Mouse (Mus musculus) heart, embryonic 12.5 days (tissue): ENCODE results near the gene Adgrg1. TPM values are rescaled to one million over a fixed set of nuclear protein-coding genes. Genes with fewer than 3 reads are reported as not detected.

Source experiments
- ATAC-seq: fragments of 200-750 bp; cut with Nextera tagmentation; 2 replicates; pipeline ENCODE4 v1.8.0; 2017; ENCODE audit warnings: moderate TSS enrichment, moderate library complexity; ENCODE audit not compliant: insufficient number of reproducible peaks, low FRiP score
- H3K27ac ChIP-seq: fragments of 300-500 bp; sonication (generic); 2 replicates; pipeline ENCODE4 v1.5.1; 2016; ENCODE audit warnings: mild to moderate bottlenecking, moderate library complexity; ENCODE audit not compliant: poor library complexity, severe bottlenecking
- H3K27me3 ChIP-seq: fragments of 300-500 bp; sonication (generic); replicated peaks from 2 replicates; pipeline ENCODE4 v1.6.1; 2016; ENCODE audit warnings: mild to moderate bottlenecking, moderate library complexity
- H3K36me3 ChIP-seq: fragments of 300-500 bp; sonication (generic); 2 replicates; pipeline ENCODE4 v1.6.1; 2016; ENCODE audit warnings: mild to moderate bottlenecking, moderate library complexity
- H3K4me1 ChIP-seq: fragments of 300-500 bp; sonication (generic); replicated peaks from 2 replicates; pipeline ENCODE4 v1.6.1; 2016; ENCODE audit warnings: mild to moderate bottlenecking
- H3K4me2 ChIP-seq: fragments of 300-500 bp; sonication (generic); 2 replicates; pipeline ENCODE4 v1.6.1; 2016; ENCODE audit warnings: mild to moderate bottlenecking, moderate library complexity
- H3K4me3 ChIP-seq: fragments of 300-500 bp; sonication (generic); 2 replicates; pipeline ENCODE4 v1.5.1; 2016; ENCODE audit warnings: mild to moderate bottlenecking
- H3K9ac ChIP-seq: fragments of 300-500 bp; sonication (generic); 2 replicates; pipeline ENCODE4 v1.6.1; 2016; ENCODE audit warnings: mild to moderate bottlenecking, moderate library complexity
- H3K9me3 ChIP-seq: fragments of 300-500 bp; sonication (generic); replicated peaks from 2 replicates; pipeline ENCODE4 v1.6.1; 2016; ENCODE audit warnings: mild to moderate bottlenecking, moderate library complexity
- WGBS: fragments of 180-500 bp; shearing (Covaris S2); methylation state at CpG from one replicate; pipeline ENCODE4 v1.1.7; 2016; 5-methylcytosine and 5-hydroxymethylcytosine counted together
- polyA plus RNA-seq: library from polyadenylated mRNA; unstranded; fragments of >200 nt; fragmentation: Nextera tagmentation; extraction: Ambion mirVana; gene quantifications from 2 replicates; pipeline ENCODE4 v1.2.1, GENCODE M21; 2016

The Adgrg1 gene
- polyA plus RNA-seq: 4.9 and 6.0 TPM in 2 replicates

GRCm38 (mm10) chr8:94974467-94975165 is at the start of gene Adgrg1:
Gene Adgrg1, plus strand, starts transcription at chr8:94974751.
- Histone ChIP-seq H3K4me1 (peaks cover 17% of the 10 kb centered on the region), H3K27me3 (peaks cover 53% of the 10 kb centered on the region), H3K4me2 (no peak within 1 kb of the TSS), H3K9ac (no peak within 1 kb of the TSS), H3K9me3 (no peaks in the 10 kb centered on the region), H3K27ac (no peak within 1 kb of the TSS), H3K4me3 (no peak within 1 kb of the TSS), H3K36me3 (no peaks in the 10 kb centered on the region)
- 41% methylated on average over 7 of the region's 7 CpGs for WGBS
- no peak for ATAC-seq

GRCm38 (mm10) chr8:94928227-94928626 is 46.3 kb upstream of the Adgrg1 start:
- H3K4me1 ChIP-seq: peaks cover 3% of the 10 kb centered on the region; the same call in 1 of the 2 replicates
- WGBS: 80% methylated on average over 3 of the region's 3 CpGs
- no peak overlapping the region for H3K4me2 ChIP-seq
- no peak overlapping the region for H3K9ac ChIP-seq
- H3K9me3 ChIP-seq: no peaks in the 10 kb centered on the region
- H3K27ac ChIP-seq: no peak overlapping the region
- no peak for ATAC-seq
- H3K36me3 ChIP-seq: no peaks in the 10 kb centered on the region
- no peaks in the 10 kb centered on the region for H3K27me3 ChIP-seq
- H3K4me3 ChIP-seq: no peak overlapping the region

GRCm38 (mm10) chr8:94933918-94934317 is 40.6 kb upstream of the Adgrg1 start:
- no peak for ATAC-seq
- no peaks in the 10 kb centered on the region for H3K9me3 ChIP-seq
- H3K27ac ChIP-seq: no peak overlapping the region
- H3K4me3 ChIP-seq: no peak overlapping the region
- H3K4me2 ChIP-seq: no peak overlapping the region
- no peaks in the 10 kb centered on the region for H3K36me3 ChIP-seq
- peaks cover 26% of the 10 kb centered on the region for H3K27me3 ChIP-seq
- H3K9ac ChIP-seq: no peak overlapping the region
- H3K4me1 ChIP-seq: no peaks in the 10 kb centered on the region
- 47% methylated on average over 5 of the region's 5 CpGs for WGBS

GRCm38 (mm10) chr8:94935172-94935571 is 39.4 kb upstream of the Adgrg1 start:
- ATAC-seq: no peak
- WGBS: 74% methylated on average over 3 of the region's 3 CpGs
- peaks cover 26% of the 10 kb centered on the region for H3K27me3 ChIP-seq

GRCm38 (mm10) chr8:94942566-94942965 is 32.0 kb upstream of the Adgrg1 start:
- Histone ChIP-seq H3K27ac (no peak overlapping the region), H3K4me1 (no peaks in the 10 kb centered on the region), H3K4me3 (no peak overlapping the region), H3K9ac (no peak overlapping the region), H3K27me3 (peaks cover 35% of the 10 kb centered on the region), H3K4me2 (no peak overlapping the region), H3K9me3 (no peaks in the 10 kb centered on the region), H3K36me3 (no peaks in the 10 kb centered on the region)
- no peak for ATAC-seq
- WGBS: 10% methylated on average over 6 of the region's 6 CpGs

More at GRCm38 (mm10) chr8:94935172-94935571, 39.4 kb upstream of the Adgrg1 start:
- no peaks in the 10 kb centered on the region for H3K4me1 ChIP-seq
- H3K4me2 ChIP-seq: no peak overlapping the region
- no peak overlapping the region for H3K4me3 ChIP-seq
- H3K9me3 ChIP-seq: no peaks in the 10 kb centered on the region
- no peak overlapping the region for H3K9ac ChIP-seq
- H3K36me3 ChIP-seq: no peaks in the 10 kb centered on the region
- no peak overlapping the region for H3K27ac ChIP-seq

- WGBS: 48% methylated on average over 6 of the region's 6 CpGs
- no peak for ATAC-seq
- no peak overlapping the region for H3K4me3 ChIP-seq
Measured at GRCm38 (mm10) chr8:94945185-94945584, 29.4 kb upstream of the Adgrg1 start.

GRCm38 (mm10) chr8:94948421-94948820 is 26.1 kb upstream of the Adgrg1 start:
- WGBS: 80% methylated on average over 4 of the region's 4 CpGs
- Histone ChIP-seq H3K9ac (no peak overlapping the region), H3K27me3 (peaks cover 14% of the 10 kb centered on the region; the same call in 1 of the 2 replicates), H3K27ac (no peak overlapping the region), H3K36me3 (no peaks in the 10 kb centered on the region), H3K9me3 (no peaks in the 10 kb centered on the region), H3K4me1 (peaks cover under 1% of the 10 kb centered on the region; the same call in 1 of the 2 replicates), H3K4me3 (no peak overlapping the region), H3K4me2 (no peak overlapping the region)
- ATAC-seq: no peak

More at GRCm38 (mm10) chr8:94945185-94945584, 29.4 kb upstream of the Adgrg1 start:
- Histone ChIP-seq H3K9me3 (no peaks in the 10 kb centered on the region), H3K27ac (no peak overlapping the region), H3K9ac (no peak overlapping the region), H3K4me2 (no peak overlapping the region), H3K27me3 (peaks cover 29% of the 10 kb centered on the region), H3K4me1 (no peaks in the 10 kb centered on the region), H3K36me3 (no peaks in the 10 kb centered on the region)

DNA sequence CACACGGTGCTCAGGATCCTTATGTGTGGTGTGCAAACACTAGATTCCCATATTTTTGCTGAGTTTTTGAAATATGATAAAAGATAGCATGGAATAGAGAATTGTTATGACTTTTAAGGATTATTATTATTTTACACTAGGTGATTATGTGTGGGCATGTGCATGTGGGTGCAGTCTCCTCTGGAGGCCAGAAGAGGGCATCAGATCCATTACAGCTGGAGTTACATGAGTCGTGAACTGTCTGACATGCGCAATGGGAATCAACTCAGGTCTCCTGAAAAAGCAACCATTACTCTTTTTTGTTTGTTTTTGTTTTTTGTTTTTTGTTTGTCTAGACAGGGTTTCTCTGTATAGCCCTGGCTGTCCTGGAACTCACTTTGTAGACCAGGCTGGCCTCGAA is 25.5 kb upstream of the Adgrg1 start:
- Histone ChIP-seq H3K4me1 (peaks cover 6% of the 10 kb centered on the region), H3K27me3 (peaks cover 14% of the 10 kb centered on the region; the same call in 1 of the 2 replicates), H3K9me3 (no peaks in the 10 kb centered on the region), H3K4me2 (no peak overlapping the region), H3K4me3 (no peak overlapping the region), H3K27ac (no peak overlapping the region), H3K9ac (no peak overlapping the region), H3K36me3 (no peaks in the 10 kb centered on the region)
- 90% methylated on average over 4 of the region's 4 CpGs for WGBS
- ATAC-seq: no peak

DNA sequence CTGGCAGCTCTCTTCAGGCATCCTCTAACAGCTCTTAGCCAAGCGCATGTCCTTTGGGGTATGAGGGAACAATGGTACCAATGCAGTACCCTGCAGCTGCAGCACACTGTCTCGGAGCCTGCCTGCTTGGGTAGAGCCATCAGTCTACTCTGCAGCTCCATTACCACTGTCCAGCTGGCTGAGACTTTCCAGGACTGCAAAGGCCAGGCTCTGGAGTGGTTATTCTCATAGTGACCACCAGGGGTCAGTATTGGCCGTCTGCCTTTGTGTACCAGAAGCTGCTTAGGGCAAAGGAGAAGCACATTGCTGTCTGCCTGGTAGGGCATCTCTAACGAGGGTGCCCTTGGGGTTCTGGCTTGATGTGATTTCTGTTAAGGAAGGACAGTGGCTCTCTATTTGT is 24.5 kb upstream of the Adgrg1 start:
- no peak overlapping the region for H3K4me2 ChIP-seq
- H3K9me3 ChIP-seq: no peaks in the 10 kb centered on the region
- H3K27ac ChIP-seq: no peak overlapping the region
- H3K4me3 ChIP-seq: no peak overlapping the region
- no peak overlapping the region for H3K9ac ChIP-seq
- peak; percentile 54 for ATAC-seq
- H3K36me3 ChIP-seq: no peaks in the 10 kb centered on the region
- peaks cover 14% of the 10 kb centered on the region; the same call in 1 of the 2 replicates for H3K27me3 ChIP-seq
- peaks cover 16% of the 10 kb centered on the region for H3K4me1 ChIP-seq
- 15% methylated on average over 4 of the region's 4 CpGs for WGBS

DNA sequence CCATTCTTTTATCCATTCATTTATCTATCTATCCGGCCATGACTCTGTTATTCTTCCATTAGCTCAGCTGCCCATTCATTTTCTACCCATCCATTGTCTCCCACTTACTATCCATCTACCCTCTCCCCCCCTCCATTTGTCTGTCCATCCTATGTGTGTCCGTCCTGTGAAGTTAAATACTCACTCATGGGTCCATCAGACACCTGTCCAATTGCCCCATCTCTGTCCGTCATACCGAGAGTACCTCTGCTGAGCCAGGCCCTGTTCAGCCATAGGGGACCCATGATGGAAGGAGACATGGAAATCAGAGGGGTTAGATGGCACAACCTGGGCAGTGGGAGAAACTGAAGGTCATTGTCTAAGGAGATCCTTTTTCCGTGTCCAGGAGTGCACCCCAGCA is 24.1 kb upstream of the Adgrg1 start:
- H3K27ac ChIP-seq: no peak overlapping the region
- no peak overlapping the region for H3K9ac ChIP-seq
- peaks cover 19% of the 10 kb centered on the region for H3K4me1 ChIP-seq
- ATAC-seq: no peak
- H3K27me3 ChIP-seq: peaks cover 12% of the 10 kb centered on the region; the same call in 1 of the 2 replicates
- no peaks in the 10 kb centered on the region for H3K9me3 ChIP-seq
- H3K36me3 ChIP-seq: no peaks in the 10 kb centered on the region
- no peak overlapping the region for H3K4me3 ChIP-seq
- H3K4me2 ChIP-seq: no peak overlapping the region
- WGBS: 75% methylated on average over 5 of the region's 5 CpGs

- Histone ChIP-seq H3K27ac (no peak overlapping the region), H3K4me1 (peaks cover 20% of the 10 kb centered on the region), H3K4me3 (no peak overlapping the region), H3K36me3 (no peaks in the 10 kb centered on the region), H3K9me3 (no peaks in the 10 kb centered on the region), H3K27me3 (no peaks in the 10 kb centered on the region), H3K9ac (no peak overlapping the region), H3K4me2 (no peak overlapping the region)
- ATAC-seq: no peak
- WGBS: 65% methylated on average over 5 of the region's 5 CpGs
Measured at GRCm38 (mm10) chr8:94952086-94952485, 22.5 kb upstream of the Adgrg1 start.
